Mouse (Mus musculus) v-Abl transformed pro-B cells (cell line): ENCODE measurements around the gene P2rx3.

Experiments
- in situ Hi-C, 2 experiments: fragments of 400-800 bp; cut with MboI; formaldehyde crosslinking; loops; one replicate each; pipeline ENCODE4 v1.15.1; 2025; ENCODE audit not compliant: unreplicated experiment in 2 of 2

The P2rx3 gene

GRCm38 (mm10) chr2:85047081-85047480, 9.8 kb upstream of the P2rx3 start:
- in situ Hi-C loops = loop anchor here (10.0 to 25.0 kb wide), 4 partner anchors 335 to 1402 kb away; partner anchors contain the start of genes Zc3h15 (in 1 of the 2) and Zdhhc5 (in 1 of the 2)

- in situ Hi-C loops = loop anchor here (10.0 to 25.0 kb wide), 4 partner anchors 334 to 1401 kb away; partner anchors contain the start of genes Zc3h15 (in 1 of the 2) and Zdhhc5 (in 1 of the 2)
Observed at GRCm38 (mm10) chr2:85046222-85046621, 9.0 kb upstream of the P2rx3 start.

- in situ Hi-C loops = loop anchor here (5.0 to 25.0 kb wide), 5 partner anchors 331 to 1399 kb away; partner anchors contain the start of genes Calcrl (in 1 of the 2), Zc3h15 (in 1 of the 2) and Zdhhc5 (in 1 of the 2)
Observed at GRCm38 (mm10) chr2:85043623-85044022, 6.4 kb upstream of the P2rx3 start.

- in situ Hi-C loops = loop anchor here (10.0 to 25.0 kb wide), 4 partner anchors 314 to 1301 kb away; partner anchors contain the start of genes Clp1 (in 1 of the 2) and Zdhhc5 (in 1 of the 2)
Observed at GRCm38 (mm10) chr2:85038336-85038735, 1.1 kb upstream of the P2rx3 start.

GRCm38 (mm10) chr2:85036507-85037046, 685 bp downstream of the P2rx3 start:
- in situ Hi-C loops = loop anchor here (10.0 to 25.0 kb wide), 4 partner anchors 312 to 1299 kb away; partner anchors contain the start of genes Clp1 (in 1 of the 2) and Zdhhc5 (in 1 of the 2)

GRCm38 (mm10) chr2:85034169-85034568, 3.1 kb downstream of the P2rx3 start:
- in situ Hi-C loops = loop anchor here (10.0 to 25.0 kb wide), 4 partner anchors 309 to 1297 kb away; partner anchors contain the start of genes Clp1 (in 1 of the 2) and Zdhhc5 (in 1 of the 2)

- in situ Hi-C loops = loop anchor here (10.0 to 25.0 kb wide), 4 partner anchors 308 to 1296 kb away; partner anchors contain the start of genes Clp1 (in 1 of the 2) and Zdhhc5 (in 1 of the 2)
Observed at GRCm38 (mm10) chr2:85033121-85033520, 4.1 kb downstream of the P2rx3 start.

- in situ Hi-C loops = loop anchor here (10.0 to 25.0 kb wide), 4 partner anchors 306 to 1294 kb away; partner anchors contain the start of genes Clp1 (in 1 of the 2) and Zdhhc5 (in 1 of the 2)
Observed at GRCm38 (mm10) chr2:85030989-85031388, 6.3 kb downstream of the P2rx3 start.

GRCm38 (mm10) chr2:85029897-85030296, 7.4 kb downstream of the P2rx3 start:
- in situ Hi-C loops = loop anchor here (10.0 to 25.0 kb wide), 4 partner anchors 305 to 1293 kb away; partner anchors contain the start of genes Clp1 (in 1 of the 2) and Zdhhc5 (in 1 of the 2)

GRCm38 (mm10) chr2:85027281-85027680, 10.0 kb downstream of the P2rx3 start:
- in situ Hi-C loops = loop anchor here (25.0 kb wide), 3 partner anchors 315 to 1290 kb away; partner anchors contain the start of gene Zdhhc5 (in 1 of the 2)

- in situ Hi-C loops = loop anchor here (25.0 kb wide), 3 partner anchors 314 to 1289 kb away; partner anchors contain the start of gene Zdhhc5 (in 1 of the 2)
Observed at GRCm38 (mm10) chr2:85026178-85026577, 11.1 kb downstream of the P2rx3 start.

- in situ Hi-C loops = loop anchor here in 1 of 2 experiments (5.0 kb wide), 1 partner anchor 220 kb away; no protein-coding TSS in a partner anchor
Observed at GRCm38 (mm10) chr2:85022043-85022442, 15.2 kb downstream of the P2rx3 start.

- in situ Hi-C loops = loop anchor here (5.0 to 10.0 kb wide), 2 partner anchors 102 to 180 kb away; partner anchors contain the start of gene Slc43a1 (in 1 of the 2)
Observed at GRCm38 (mm10) chr2:85014588-85014982, 22.7 kb downstream of the P2rx3 start.

- in situ Hi-C loops = loop anchor here (5.0 to 10.0 kb wide), 2 partner anchors 102 to 179 kb away; partner anchors contain the start of gene Slc43a1 (in 1 of the 2)
Observed at GRCm38 (mm10) chr2:85013826-85014587, 23.3 kb downstream of the P2rx3 start.

- in situ Hi-C loops = loop anchor here (5.0 to 10.0 kb wide), 2 partner anchors 100 to 178 kb away; partner anchors contain the start of gene Slc43a1 (in 1 of the 2)
Observed at GRCm38 (mm10) chr2:85012679-85013078, 24.6 kb downstream of the P2rx3 start.

- in situ Hi-C loops = loop anchor here (5.0 to 10.0 kb wide), 2 partner anchors 100 to 177 kb away; partner anchors contain the start of gene Slc43a1 (in 1 of the 2)
Observed at GRCm38 (mm10) chr2:85011906-85012604, 25.2 kb downstream of the P2rx3 start.

- in situ Hi-C loops = loop anchor here (5.0 to 10.0 kb wide), 5 partner anchors 47 to 238 kb away; no protein-coding TSS in a partner anchor
Observed at GRCm38 (mm10) chr2:85009212-85009611, 28.1 kb downstream of the P2rx3 start.

GRCm38 (mm10) chr2:85007729-85008128, 29.5 kb downstream of the P2rx3 start:
- in situ Hi-C loops = loop anchor here (5.0 to 10.0 kb wide), 5 partner anchors 45 to 240 kb away; no protein-coding TSS in a partner anchor

GRCm38 (mm10) chr2:85006600-85006999, 30.7 kb downstream of the P2rx3 start:
- in situ Hi-C loops = loop anchor here (5.0 to 10.0 kb wide), 5 partner anchors 44 to 241 kb away; no protein-coding TSS in a partner anchor
